Mouse (Mus musculus) lung, embryonic 14.5 days (tissue): ENCODE data around the gene Mfn1. TPM values are rescaled to one million over a fixed set of nuclear protein-coding genes. Genes with fewer than 3 reads are reported as not detected.

Experiments
- ATAC-seq: fragments of 200-750 bp; cut with Nextera tagmentation; 2 replicates; pipeline ENCODE4 v1.8.0; 2017; ENCODE audit warnings: mild to moderate bottlenecking, moderate TSS enrichment, moderate library complexity; ENCODE audit not compliant: insufficient read depth
- DNase-seq: peaks from one replicate; pipeline ENCODE4 v3.0.0-alpha.2; 2015
- H3K27ac ChIP-seq: fragments of 300-500 bp; sonication (generic); 2 replicates; pipeline ENCODE4 v1.5.1; 2014; ENCODE audit warnings: low read depth, mild to moderate bottlenecking, moderate library complexity
- H3K27me3 ChIP-seq: fragments of 300-500 bp; sonication (generic); 2 replicates; pipeline ENCODE4 v1.6.1; 2014; ENCODE audit warnings: low read length, control low read depth; ENCODE audit not compliant: insufficient read depth
- H3K36me3 ChIP-seq: fragments of 300-500 bp; sonication (generic); 2 replicates; pipeline ENCODE4 v1.6.1; 2014; ENCODE audit warnings: control low read depth; ENCODE audit not compliant: insufficient read depth
- H3K4me1 ChIP-seq: fragments of 300-500 bp; sonication (generic); 2 replicates; pipeline ENCODE4 v1.6.1; 2014; ENCODE audit warnings: antibody characterized with exemption, control low read depth; ENCODE audit not compliant: insufficient read depth
- H3K4me2 ChIP-seq: fragments of 300-500 bp; sonication (generic); 2 replicates; pipeline ENCODE4 v1.6.1; 2014; ENCODE audit warnings: mild to moderate bottlenecking
- H3K4me3 ChIP-seq: fragments of 300-500 bp; sonication (generic); 2 replicates; pipeline ENCODE4 v1.5.1; 2014; ENCODE audit warnings: low read depth, low read length
- H3K9ac ChIP-seq: fragments of 300-500 bp; sonication (generic); 2 replicates; pipeline ENCODE4 v1.6.1; 2014
- H3K9me3 ChIP-seq: fragments of 300-500 bp; sonication (generic); 2 replicates; pipeline ENCODE4 v1.6.1; 2016; ENCODE audit warnings: low read depth, low read length, control low read depth
- CTCF ChIP-seq: IDR thresholded peaks from 2 replicates; pipeline ENCODE4 v1.5.1; 2016; ENCODE audit warnings: antibody characterized with exemption, low read depth
- WGBS: fragments of 180-500 bp; shearing (Covaris S2); extraction: QIAGEN DNeasy Blood & Tissue Kit; methylation state at CpG from one replicate; pipeline ENCODE4 v1.1.7; 2014; 5-methylcytosine and 5-hydroxymethylcytosine counted together
- polyA plus RNA-seq: library from polyadenylated mRNA; unstranded; fragments of >200 nt; fragmentation: Nextera tagmentation; extraction: Ambion mirVana; gene quantifications from 2 replicates; pipeline ENCODE4 v1.2.1, GENCODE M21; 2014

Gene Mfn1
- polyA plus RNA-seq, 1 experiment from 2014 or later: 33.0 TPM

GRCm38 (mm10) chr3:32563401-32563800 lies 34.1 kb downstream of the Mfn1 start:
- no peak for DNase-seq
- Histone ChIP-seq H3K36me3 (peaks cover 45% of the 10 kb centered on the region), H3K4me1 (no peaks in the 10 kb centered on the region), H3K9ac (no peak overlapping the region), H3K4me3 (no peak overlapping the region), H3K27me3 (no peaks in the 10 kb centered on the region), H3K9me3 (no peaks in the 10 kb centered on the region), H3K4me2 (no peak overlapping the region), H3K27ac (no peak overlapping the region)
- WGBS: 86% methylated on average over 6 of the region's 6 CpGs
- no peak for TF ChIP-seq CTCF
- ATAC-seq: no peak

DNA sequence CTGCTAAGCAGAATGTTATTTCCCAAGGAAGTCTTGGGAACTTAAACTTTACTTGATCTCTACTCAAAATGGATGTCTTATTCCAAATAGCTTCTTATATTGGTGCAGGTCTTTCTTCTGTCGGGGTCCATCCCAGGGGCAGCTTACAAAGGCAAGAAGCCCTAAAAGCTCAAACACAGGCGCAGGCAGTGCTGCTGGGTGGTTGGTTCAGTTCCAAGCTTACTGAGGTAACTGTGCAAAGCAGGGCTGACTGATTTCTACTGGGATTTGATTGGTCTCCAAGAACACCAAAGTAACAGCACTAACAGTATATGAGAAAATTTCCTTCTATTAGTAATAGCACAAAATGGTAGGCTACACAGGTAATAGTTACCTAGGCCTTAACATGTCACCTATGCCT lies 43.8 kb downstream of the Mfn1 start:
- no peak overlapping the region for H3K27ac ChIP-seq
- ATAC-seq (no peak), DNase-seq (no peak)
- H3K27me3 ChIP-seq: no peaks in the 10 kb centered on the region
- peaks cover 59% of the 10 kb centered on the region for H3K36me3 ChIP-seq
- no peak overlapping the region for H3K9ac ChIP-seq
- TF ChIP-seq CTCF: no peak
- H3K4me2 ChIP-seq: no peak overlapping the region
- H3K9me3 ChIP-seq: no peaks in the 10 kb centered on the region
- H3K4me1 ChIP-seq: no peaks in the 10 kb centered on the region
- no peak overlapping the region for H3K4me3 ChIP-seq
- 90% methylated on average over 2 of the region's 2 CpGs for WGBS

DNA sequence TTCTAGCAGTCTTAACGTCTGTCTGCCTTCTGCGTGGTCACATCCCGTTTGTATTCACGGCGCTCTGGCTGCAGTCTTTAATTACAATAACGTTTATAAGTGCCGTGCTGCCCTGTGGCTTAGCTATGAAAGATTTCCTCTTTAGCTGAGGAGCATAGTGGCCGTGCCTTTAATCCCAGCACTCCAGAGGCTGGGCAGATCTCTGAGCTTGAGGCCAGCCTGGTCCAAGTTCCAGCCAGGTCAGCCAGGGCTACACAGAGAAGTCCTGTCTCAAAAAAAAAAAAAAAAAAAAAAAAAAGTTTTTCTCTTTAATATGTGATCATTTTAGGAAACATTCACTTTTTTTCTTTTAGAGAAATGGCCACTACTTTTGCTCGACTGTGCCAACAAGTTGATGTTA lies 44.6 kb downstream of the Mfn1 start:
- Histone ChIP-seq H3K27me3 (no peaks in the 10 kb centered on the region), H3K4me2 (no peak overlapping the region), H3K9ac (no peak overlapping the region), H3K4me1 (no peaks in the 10 kb centered on the region), H3K27ac (no peak overlapping the region), H3K36me3 (peaks cover 57% of the 10 kb centered on the region), H3K9me3 (no peaks in the 10 kb centered on the region), H3K4me3 (no peak overlapping the region)
- ATAC-seq (no peak), DNase-seq (no peak)
- no peak for TF ChIP-seq CTCF
- 55% methylated on average over 9 of the region's 9 CpGs for WGBS

DNA sequence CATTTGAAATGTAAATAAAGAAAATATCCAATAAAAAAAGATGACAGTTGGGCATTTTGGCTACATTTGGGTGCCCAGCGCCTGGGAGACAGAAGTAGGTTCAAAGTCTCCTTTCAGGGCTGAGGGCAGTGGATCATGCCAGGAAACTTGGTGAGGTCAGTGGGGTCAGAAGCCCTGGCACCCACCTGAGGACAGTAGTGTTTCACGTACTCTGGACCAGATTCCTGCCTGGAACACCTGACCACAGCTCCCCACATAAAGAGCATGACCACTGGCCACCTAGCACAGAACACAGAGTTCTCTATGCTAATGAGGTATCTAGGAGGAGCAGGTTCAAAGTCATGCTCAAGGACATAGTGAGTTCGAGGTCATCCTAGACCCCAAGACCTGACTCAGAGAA lies 45.9 kb downstream of the Mfn1 start:
- Histone ChIP-seq H3K4me2 (no peak overlapping the region), H3K27me3 (no peaks in the 10 kb centered on the region), H3K4me3 (no peak overlapping the region), H3K9ac (no peak overlapping the region), H3K36me3 (peaks cover 53% of the 10 kb centered on the region; the same call in 1 of the 2 replicates), H3K27ac (no peak overlapping the region), H3K4me1 (no peaks in the 10 kb centered on the region), H3K9me3 (no peaks in the 10 kb centered on the region)
- DNase-seq (no peak), ATAC-seq (no peak)
- TF ChIP-seq CTCF: no peak
- 90% methylated on average over 3 of the region's 3 CpGs for WGBS

DNA sequence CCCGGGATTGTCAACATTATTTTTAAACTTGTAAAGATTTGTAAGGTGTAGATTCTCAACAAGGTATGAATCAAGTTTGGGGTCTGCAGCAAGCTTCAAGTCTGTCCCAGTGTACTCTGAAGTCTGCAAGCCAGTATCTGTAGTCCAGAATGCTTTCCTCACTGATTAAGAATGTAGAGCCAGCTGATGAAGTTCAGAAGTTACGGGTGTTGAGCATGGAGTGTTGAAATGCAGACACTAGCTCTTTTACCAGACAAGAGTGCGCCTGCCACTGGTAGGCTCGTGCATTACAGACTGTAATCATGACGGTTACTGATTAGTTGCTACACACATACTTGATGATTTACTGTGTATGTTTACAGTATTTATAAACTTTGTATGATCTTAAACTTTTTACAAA lies 49.5 kb downstream of the Mfn1 start:
- no peak for TF ChIP-seq CTCF
- Histone ChIP-seq H3K9ac (no peak overlapping the region), H3K27me3 (no peaks in the 10 kb centered on the region), H3K9me3 (no peaks in the 10 kb centered on the region), H3K4me3 (no peak overlapping the region), H3K27ac (no peak overlapping the region), H3K36me3 (peaks cover 74% of the 10 kb centered on the region), H3K4me1 (no peaks in the 10 kb centered on the region), H3K4me2 (no peak overlapping the region)
- 85% methylated on average over 5 of the region's 5 CpGs for WGBS
- no peak for ATAC-seq
- no peak for DNase-seq

- Histone ChIP-seq H3K9me3 (no peaks in the 10 kb centered on the region), H3K4me3 (no peak overlapping the region), H3K27me3 (no peaks in the 10 kb centered on the region), H3K36me3 (peaks cover 70% of the 10 kb centered on the region), H3K4me1 (no peaks in the 10 kb centered on the region), H3K4me2 (no peak overlapping the region), H3K9ac (no peak overlapping the region), H3K27ac (no peak overlapping the region)
- 79% methylated on average over 3 of the region's 3 CpGs for WGBS
- ATAC-seq (no peak), DNase-seq (no peak)
- TF ChIP-seq CTCF: no peak
Measured at GRCm38 (mm10) chr3:32580738-32581137, 51.5 kb downstream of the Mfn1 start.

DNA sequence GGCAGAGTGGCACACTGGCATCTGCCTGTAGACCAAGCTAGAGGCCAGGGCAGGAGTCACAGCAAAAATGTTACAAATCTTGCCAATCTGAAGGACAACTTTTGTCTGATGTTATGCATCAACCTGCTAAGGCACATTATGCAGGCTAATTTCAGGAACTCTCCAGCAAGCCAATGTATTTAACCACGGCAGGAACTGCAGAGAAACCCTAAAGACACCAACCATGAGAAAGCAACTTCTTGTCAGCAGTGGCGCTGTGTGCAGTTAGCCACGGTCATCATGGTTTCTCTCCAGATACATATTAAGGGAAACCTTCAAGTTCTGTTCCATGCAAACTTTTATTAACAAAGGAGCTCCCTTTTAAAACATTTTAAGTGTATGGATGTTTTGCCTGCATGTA lies 52.6 kb downstream of the Mfn1 start:
- no peak for TF ChIP-seq CTCF
- Histone ChIP-seq H3K4me2 (no peak overlapping the region), H3K27ac (no peak overlapping the region), H3K4me1 (no peaks in the 10 kb centered on the region), H3K36me3 (peaks cover 64% of the 10 kb centered on the region), H3K9me3 (no peaks in the 10 kb centered on the region), H3K4me3 (no peak overlapping the region), H3K9ac (no peak overlapping the region), H3K27me3 (no peaks in the 10 kb centered on the region)
- DNase-seq (no peak), ATAC-seq (no peak)
- 86% methylated on average over 3 of the region's 3 CpGs for WGBS

GRCm38 (mm10) chr3:32583489-32583888 lies 54.2 kb downstream of the Mfn1 start:
- DNase-seq: no peak
- Histone ChIP-seq H3K4me2 (no peak overlapping the region), H3K4me1 (no peaks in the 10 kb centered on the region), H3K4me3 (no peak overlapping the region), H3K36me3 (peaks cover 65% of the 10 kb centered on the region), H3K27ac (no peak overlapping the region), H3K9ac (no peak overlapping the region), H3K27me3 (no peaks in the 10 kb centered on the region), H3K9me3 (no peaks in the 10 kb centered on the region)
- ATAC-seq: no peak
- TF ChIP-seq CTCF: no peak
- WGBS: 92% methylated on average over 4 of the region's 4 CpGs
